Mouse (Mus musculus) hindbrain, postnatal 0 days (tissue): Measurements from ENCODE around the gene Pin1. TPM values are rescaled to one million over a fixed set of nuclear protein-coding genes. Genes with fewer than 3 reads are reported as not detected.

Experiments used
- ATAC-seq: fragments of 200-750 bp; cut with Nextera tagmentation; 2 replicates; pipeline ENCODE4 v1.8.0; 2017; ENCODE audit warnings: mild to moderate bottlenecking, moderate TSS enrichment, moderate library complexity
- DNase-seq: peaks from one replicate; pipeline ENCODE4 v3.0.0-alpha.2; 2015; ENCODE audit warnings: low spot score
- H3K27ac ChIP-seq: fragments of 300-500 bp; sonication (generic); 2 replicates; pipeline ENCODE4 v1.5.1; 2014; ENCODE audit warnings: mild to moderate bottlenecking
- H3K27me3 ChIP-seq: fragments of 300-500 bp; sonication (generic); 2 replicates; pipeline ENCODE4 v1.6.1; 2014; ENCODE audit warnings: low read length, mixed read lengths; ENCODE audit not compliant: insufficient read depth
- H3K36me3 ChIP-seq: fragments of 300-500 bp; sonication (generic); 2 replicates; pipeline ENCODE4 v1.6.1; 2014; ENCODE audit warnings: low read length, mixed read lengths; ENCODE audit not compliant: insufficient read depth
- H3K4me1 ChIP-seq: fragments of 300-500 bp; sonication (generic); 2 replicates; pipeline ENCODE4 v1.6.1; 2014; ENCODE audit warnings: antibody characterized with exemption, low read length, mixed read lengths; ENCODE audit not compliant: insufficient read depth
- H3K4me2 ChIP-seq: fragments of 300-500 bp; sonication (generic); 2 replicates; pipeline ENCODE4 v1.6.1; 2014; ENCODE audit warnings: low read depth, mild to moderate bottlenecking, low read length, moderate library complexity, mixed read lengths
- H3K4me3 ChIP-seq: fragments of 300-500 bp; sonication (generic); 2 replicates; pipeline ENCODE4 v1.5.1; 2014; ENCODE audit warnings: low read length
- H3K9ac ChIP-seq: fragments of 300-500 bp; sonication (generic); replicated peaks from 2 replicates; pipeline ENCODE4 v1.6.1; 2014; ENCODE audit warnings: mild to moderate bottlenecking, low read length, moderate library complexity, mixed read lengths
- H3K9me3 ChIP-seq: fragments of 300-500 bp; sonication (generic); 2 replicates; pipeline ENCODE4 v1.6.1; 2016; ENCODE audit warnings: low read length, mixed read lengths
- CTCF ChIP-seq: IDR thresholded peaks from 2 replicates; pipeline ENCODE4 v1.5.1; 2016; ENCODE audit warnings: antibody characterized with exemption, control low read depth, low read depth
- WGBS: fragments of 180-500 bp; shearing (Covaris S2); extraction: QIAGEN DNeasy Blood & Tissue Kit; methylation state at CpG from one replicate; pipeline ENCODE4 v1.1.7; 2014; 5-methylcytosine and 5-hydroxymethylcytosine counted together
- polyA plus RNA-seq: library from polyadenylated mRNA; unstranded; fragments of >200 nt; fragmentation: Nextera tagmentation; extraction: Ambion mirVana; gene quantifications from 2 replicates; pipeline ENCODE4 v1.2.1, GENCODE M21; 2015
- total RNA-seq: library from RNA; depleted of rRNA; stranded (reverse); fragments of >200 nt; gene quantifications from 2 replicates; pipeline ENCODE4 v1.2.3, GENCODE M21; 2014

The Pin1 gene
- total and polyA plus RNA-seq, 2 experiments from 2014 or later, result 44.3 to 68.0 TPM

DNA sequence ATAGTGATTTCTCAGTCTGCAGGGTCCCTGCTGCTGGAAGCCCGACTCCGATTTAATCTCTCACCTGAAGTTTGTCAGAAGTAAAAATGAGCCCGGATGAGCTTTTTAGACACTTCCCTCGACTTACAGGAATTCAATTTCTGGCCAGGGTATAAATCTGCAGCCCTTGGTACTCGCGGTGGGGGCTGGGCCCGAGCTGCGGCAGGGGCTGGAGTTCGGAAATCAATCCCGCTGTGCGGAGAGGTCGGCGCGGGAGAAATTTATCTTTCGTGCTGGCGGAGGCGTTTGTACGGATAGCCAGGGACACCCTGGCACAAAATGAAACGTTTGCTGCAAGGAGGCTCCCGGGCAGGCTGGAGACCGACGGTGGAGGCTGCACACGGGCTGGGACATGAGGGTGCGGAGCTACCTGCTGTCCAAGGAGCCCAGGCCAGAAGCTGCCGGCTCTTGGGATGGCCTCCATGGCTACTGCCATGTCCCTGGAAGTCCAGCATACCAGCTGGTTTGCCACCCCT lies 42.9 kb downstream of the Pin1 start:
- H3K9ac ChIP-seq, result no peak overlapping the region; the same call in 1 of the 2 replicates
- H3K4me2 ChIP-seq, result peak overlapping the region; percentile 53
- no peaks in the 10 kb centered on the region for H3K27me3 ChIP-seq
- H3K9me3 ChIP-seq, result no peaks in the 10 kb centered on the region
- H3K27ac ChIP-seq, result no peak overlapping the region
- no peak for ATAC-seq
- no peak for TF ChIP-seq CTCF
- H3K4me3 ChIP-seq, result peak overlapping the region; percentile 13; the same call in 1 of the 2 replicates
- WGBS, result 6% methylated on average over 25 of the region's 25 CpGs
- no peaks in the 10 kb centered on the region for H3K36me3 ChIP-seq
- DNase-seq, result peak; percentile 56
- H3K4me1 ChIP-seq, result peaks cover 11% of the 10 kb centered on the region

DNA sequence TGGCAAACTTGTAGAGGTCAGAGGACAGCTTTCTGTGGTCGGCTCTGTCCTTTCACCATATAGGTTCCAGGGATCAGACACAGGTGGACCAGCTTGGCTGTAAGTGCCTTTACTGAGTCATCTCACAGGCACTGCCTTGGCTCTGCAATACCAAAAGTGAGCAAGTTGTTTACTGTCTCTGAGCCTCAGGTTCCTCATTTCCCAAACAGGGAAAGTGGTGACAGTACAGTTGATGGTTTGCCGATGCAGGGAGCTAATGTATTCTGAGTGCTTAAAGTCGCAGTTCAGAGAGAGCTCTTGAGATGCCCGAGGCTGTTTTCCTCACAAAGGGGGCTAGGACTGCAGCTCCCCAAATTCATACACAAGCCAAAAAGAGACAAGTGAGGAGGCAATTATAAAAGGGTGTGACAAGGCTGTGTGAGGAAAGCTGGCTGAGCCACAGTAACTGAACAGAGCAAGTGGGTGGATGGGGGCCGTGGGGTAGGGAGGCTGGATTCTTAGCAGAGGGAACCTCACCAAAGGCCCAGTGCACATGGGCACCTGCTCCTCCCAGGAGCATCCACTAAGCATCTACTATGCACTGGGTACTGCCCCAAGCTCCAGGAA lies 44.3 kb downstream of the Pin1 start:
- Histone ChIP-seq H3K27ac (no peak overlapping the region), H3K9me3 (no peaks in the 10 kb centered on the region), H3K27me3 (no peaks in the 10 kb centered on the region), H3K4me3 (no peak overlapping the region), H3K9ac (no peak overlapping the region), H3K36me3 (no peaks in the 10 kb centered on the region), H3K4me2 (no peak overlapping the region), H3K4me1 (peaks cover 11% of the 10 kb centered on the region)
- DNase-seq (no peak), ATAC-seq (no peak)
- 42% methylated on average over 5 of the region's 5 CpGs for WGBS
- no peak for TF ChIP-seq CTCF

DNA sequence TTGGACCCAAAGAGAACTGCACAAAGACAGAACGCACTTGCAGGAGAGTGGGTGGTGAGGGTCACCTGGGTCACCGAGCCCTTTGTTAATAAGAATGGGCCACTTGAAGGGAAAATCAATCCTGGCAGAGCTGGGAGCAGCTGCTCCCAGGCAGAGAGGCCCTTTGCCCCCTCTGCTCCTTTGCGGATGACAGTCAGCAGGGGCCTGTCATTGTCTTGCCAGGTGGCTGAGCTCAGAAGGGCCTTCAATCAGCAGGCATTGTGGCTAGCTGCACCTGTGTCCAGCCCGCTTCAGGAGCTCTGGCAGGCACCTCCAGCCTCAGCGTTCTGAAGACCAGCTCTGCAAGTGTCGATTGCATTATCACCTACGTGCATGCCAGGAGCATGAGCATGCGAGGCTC lies 45.6 kb downstream of the Pin1 start:
- 17% methylated on average over 8 of the region's 8 CpGs for WGBS
- H3K4me3 ChIP-seq, result no peak overlapping the region
- peaks cover 11% of the 10 kb centered on the region for H3K4me1 ChIP-seq
- no peak overlapping the region for H3K27ac ChIP-seq
- 0 out of 2 replicates have a peak, but pooled peaks have one; percentile 25 for ATAC-seq
- H3K9ac ChIP-seq, result no peak overlapping the region
- TF ChIP-seq CTCF, result no peak
- H3K4me2 ChIP-seq, result no peak overlapping the region
- no peaks in the 10 kb centered on the region for H3K9me3 ChIP-seq
- no peaks in the 10 kb centered on the region for H3K36me3 ChIP-seq
- no peaks in the 10 kb centered on the region for H3K27me3 ChIP-seq
- DNase-seq, result peak; percentile 17

DNA sequence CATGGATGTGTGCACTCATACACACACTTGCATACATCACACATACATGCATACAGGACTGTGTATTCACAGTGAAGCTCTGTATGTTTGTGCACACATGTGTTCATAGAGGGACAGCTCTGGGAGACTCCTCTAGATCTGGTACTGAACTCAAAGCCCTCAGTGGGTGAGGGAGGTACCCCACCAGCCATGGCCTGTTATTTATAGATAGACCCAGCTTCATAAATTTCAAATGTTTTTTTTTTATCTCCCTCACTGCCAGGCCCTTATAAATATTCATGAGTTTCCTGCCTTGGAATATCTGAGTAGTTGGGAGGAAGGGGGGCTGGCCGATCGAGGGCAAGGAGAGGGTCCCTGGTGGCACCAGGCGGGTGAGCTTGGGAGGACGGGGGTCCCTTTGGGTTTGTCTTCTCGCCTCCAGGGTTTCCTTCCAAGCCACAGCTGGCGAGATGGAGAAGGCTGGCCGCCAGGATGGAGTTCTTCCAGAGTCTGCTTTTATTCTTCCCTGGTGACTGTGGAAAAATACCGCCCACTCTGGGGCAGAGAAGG lies 52.0 kb downstream of the Pin1 start:
- H3K27me3 ChIP-seq, result no peaks in the 10 kb centered on the region
- WGBS, result 17% methylated on average over 8 of the region's 8 CpGs

DNA sequence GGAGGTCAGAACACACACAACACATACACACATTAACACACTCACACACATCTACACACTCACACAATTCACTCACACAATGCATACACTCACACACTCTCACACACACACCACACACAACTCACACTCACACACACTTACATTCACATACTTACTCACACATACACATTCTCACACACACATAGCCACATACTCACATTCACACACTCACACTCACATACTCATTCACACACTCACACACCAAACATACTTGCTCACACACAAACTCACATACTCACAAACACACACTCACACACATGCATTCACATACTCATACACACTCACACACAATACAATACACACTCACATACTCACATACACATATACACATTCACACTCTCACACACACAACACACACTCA lies 53.5 kb downstream of the Pin1 start:
- Histone ChIP-seq H3K9ac (no peak overlapping the region), H3K4me2 (no peak overlapping the region), H3K27ac (no peak overlapping the region), H3K4me1 (peaks cover 2% of the 10 kb centered on the region; the same call in 1 of the 2 replicates), H3K27me3 (no peaks in the 10 kb centered on the region), H3K9me3 (no peaks in the 10 kb centered on the region), H3K4me3 (no peak overlapping the region), H3K36me3 (no peaks in the 10 kb centered on the region)
- no peak for ATAC-seq
- TF ChIP-seq CTCF, result no peak
- no peak for DNase-seq

More for the DNA sequence above, 52.0 kb downstream of the Pin1 start:
- Histone ChIP-seq H3K9ac (no peak overlapping the region), H3K36me3 (no peaks in the 10 kb centered on the region), H3K4me2 (no peak overlapping the region), H3K27ac (peak overlapping the region; percentile 45), H3K4me1 (peaks cover 2% of the 10 kb centered on the region; the same call in 1 of the 2 replicates), H3K9me3 (no peaks in the 10 kb centered on the region), H3K4me3 (no peak overlapping the region)
- no peak for TF ChIP-seq CTCF
- ATAC-seq (peak; percentile 57), DNase-seq (peak; percentile 25)

DNA sequence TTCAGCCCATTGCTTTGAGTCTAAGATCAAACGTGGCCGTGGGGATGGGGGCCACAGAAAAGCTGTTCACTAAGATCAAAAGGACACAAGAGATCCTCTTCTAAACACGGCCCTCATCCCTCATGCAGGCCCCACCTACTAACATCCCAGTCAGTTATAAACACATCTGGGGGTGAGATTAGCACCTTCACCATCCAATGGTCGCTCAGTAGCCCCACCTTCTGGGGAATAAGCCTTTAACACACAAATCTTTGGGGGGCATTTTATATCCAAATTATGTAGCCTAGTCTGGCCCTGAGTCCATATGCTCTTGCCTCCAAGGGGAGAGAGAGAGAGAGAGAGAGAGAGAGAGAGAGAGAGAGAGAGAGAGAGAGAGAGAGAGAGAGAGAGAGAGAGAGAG lies 54.1 kb downstream of the Pin1 start:
- Histone ChIP-seq H3K36me3 (no peaks in the 10 kb centered on the region), H3K9me3 (no peaks in the 10 kb centered on the region), H3K4me2 (no peak overlapping the region), H3K4me3 (no peak overlapping the region), H3K27ac (no peak overlapping the region), H3K4me1 (peaks cover 2% of the 10 kb centered on the region; the same call in 1 of the 2 replicates), H3K27me3 (no peaks in the 10 kb centered on the region), H3K9ac (no peak overlapping the region)
- DNase-seq, result no peak
- WGBS, result 52% methylated on average over 4 of the region's 4 CpGs
- ATAC-seq, result no peak
- TF ChIP-seq CTCF, result no peak

DNA sequence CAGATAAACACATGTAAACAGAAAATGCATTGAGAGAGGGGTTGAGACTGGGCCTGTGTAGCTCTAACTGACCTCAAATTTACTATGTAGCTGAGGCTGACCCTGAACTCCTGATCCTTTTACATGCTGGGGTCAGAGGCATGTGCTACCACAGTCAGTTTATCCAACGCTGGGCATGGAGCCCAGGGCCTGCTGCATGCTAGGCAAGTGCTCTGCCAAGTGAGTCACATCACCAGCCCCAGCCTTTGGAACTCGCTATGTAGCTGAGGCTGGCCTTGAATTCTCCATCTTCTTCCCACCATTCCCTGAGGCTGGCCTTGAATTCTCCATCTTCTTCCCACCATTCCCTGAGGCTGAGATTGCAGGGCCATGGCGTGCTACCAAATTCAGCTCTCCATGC lies 58.6 kb downstream of the Pin1 start:
- Histone ChIP-seq H3K9ac (no peak overlapping the region), H3K27me3 (no peaks in the 10 kb centered on the region), H3K9me3 (no peaks in the 10 kb centered on the region), H3K36me3 (no peaks in the 10 kb centered on the region), H3K4me1 (0 out of 2 replicates have a peak, but pooled peaks cover 5% of the 10 kb centered on the region), H3K27ac (no peak overlapping the region), H3K4me2 (no peak overlapping the region), H3K4me3 (no peak overlapping the region)
- ATAC-seq, result no peak
- TF ChIP-seq CTCF, result no peak
- 82% methylated on average over 3 of the region's 3 CpGs for WGBS
- no peak for DNase-seq
